In genomic region chr3:117611453-117611852, GRCm38 (mm10) we compare ENCODE assay signal across 21 mouse cellular contexts. TPM values are rescaled to one million over a fixed set of nuclear protein-coding genes. Genes with fewer than 3 reads are reported as not detected.
DNase-seq lines count a peak whose midpoint lies in the region; ATAC-seq and TF ChIP-seq lines count a peak whose summit lies in the region.
"Had no signal": no experiment of that assay in that cellular context is flagged by ENCODE, and none has a peak within 500 bp of the region (broad histone marks: within the 10 kb centered on the region; RNA-seq: fewer than 3 reads in every experiment).

No protein-coding gene starts in this region.

- TF ChIP-seq CTCF in heart, adult 2 months (IDR thresholded peaks at IDR 0.05), result no peak
- no peak for TF ChIP-seq CTCF in lung, embryonic 14.5 days (IDR thresholded peaks at IDR 0.05; ENCODE audit: low read depth)
- TF ChIP-seq CTCF in lung, adult 2 months (IDR thresholded peaks at IDR 0.05; ENCODE audit: insufficient read depth, low read length), result no peak

- H3K4me3 ChIP-seq in heart, embryonic 10.5 days, result no peak overlapping the region
- H3K4me3 ChIP-seq in heart, adult 2 months, result no peak overlapping the region
- H3K4me3 ChIP-seq in heart, embryonic 14.5 days (ENCODE audit: control insufficient read depth in 1 of 2, insufficient read depth in 1 of 2, low read depth in 1 of 2, low read length in 2 of 2), result no peak overlapping the region
- H3K4me3 ChIP-seq in lung, embryonic 14.5 days (ENCODE audit: low read depth, low read length), result no peak overlapping the region
- H3K4me3 ChIP-seq in lung, adult 2 months (replicated peaks; ENCODE audit: extremely low read depth, low read depth, low read length), result no peak overlapping the region
- H3K4me3 ChIP-seq: embryonic facial prominence, embryonic 13.5 days; forebrain, embryonic 12.5 days; kidney, embryonic 15.5 days had no signal

- TF ChIP-seq POLR2A in heart, adult 2 months (IDR thresholded peaks at IDR 0.05; ENCODE audit: insufficient read depth, low read depth, low read length), result no peak
- no peak for TF ChIP-seq POLR2A in lung, adult 2 months (IDR thresholded peaks at IDR 0.05; ENCODE audit: borderline replicate concordance, extremely low read depth, low read depth, low read length)

- TF ChIP-seq EP300 in heart, adult 2 months (IDR thresholded peaks at IDR 0.05; ENCODE audit: insufficient read depth, low read depth, low read length), result no peak

- no peaks in the 10 kb centered on the region for H3K36me3 ChIP-seq in heart, embryonic 10.5 days
- no peaks in the 10 kb centered on the region for H3K36me3 ChIP-seq in heart, adult 2 months (ENCODE audit: control insufficient read depth, insufficient read depth, low read length)
- H3K36me3 ChIP-seq in heart, embryonic 14.5 days (ENCODE audit: control insufficient read depth, insufficient read depth, low read length), result no peaks in the 10 kb centered on the region
- H3K36me3 ChIP-seq in lung, embryonic 14.5 days (ENCODE audit: insufficient read depth), result no peaks in the 10 kb centered on the region
- H3K36me3 ChIP-seq: embryonic facial prominence, embryonic 13.5 days; forebrain, embryonic 12.5 days; kidney, embryonic 15.5 days had no signal

- no peaks in the 10 kb centered on the region for H3K9me3 ChIP-seq in heart, embryonic 10.5 days
- no peaks in the 10 kb centered on the region for H3K9me3 ChIP-seq in heart, embryonic 14.5 days (ENCODE audit: control insufficient read depth, low read length)
- no peaks in the 10 kb centered on the region for H3K9me3 ChIP-seq in lung, embryonic 14.5 days (ENCODE audit: low read depth, low read length)
- H3K9me3 ChIP-seq: embryonic facial prominence, embryonic 13.5 days; forebrain, embryonic 12.5 days; kidney, embryonic 15.5 days had no signal

- H3K79me2 ChIP-seq in heart, adult 2 months (replicated peaks; ENCODE audit: control insufficient read depth, insufficient read depth, low read length), result no peaks in the 10 kb centered on the region

- WGBS in heart, embryonic 10.5 days, result 38% methylated on average over 5 of the region's 5 CpGs
- 54% methylated on average over 5 of the region's 5 CpGs for WGBS in heart, adult 2 months
- WGBS in heart, embryonic 14.5 days, result 19% methylated on average over 5 of the region's 5 CpGs
- WGBS in lung, embryonic 14.5 days, result 45% methylated on average over 5 of the region's 5 CpGs
- 66% methylated on average over 5 of the region's 5 CpGs for WGBS in lung, adult 2 months

- peak overlapping the region; percentile 12; the same call in 1 of the 2 replicates for H3K27ac ChIP-seq in heart, embryonic 10.5 days
- H3K27ac ChIP-seq in heart, adult 2 months, result no peak overlapping the region
- H3K27ac ChIP-seq in heart, embryonic 14.5 days (replicated peaks in 1 of 2; ENCODE audit: control insufficient read depth in 1 of 2, insufficient read depth in 1 of 2, low read depth in 2 of 2, low read length in 2 of 2), result peak overlapping the region; percentile 74
- no peak overlapping the region for H3K27ac ChIP-seq in lung, embryonic 14.5 days (ENCODE audit: low read depth)
- H3K27ac ChIP-seq: embryonic facial prominence, embryonic 13.5 days; forebrain, embryonic 12.5 days; hindbrain, embryonic 14.5 days; kidney, embryonic 15.5 days had no signal

- H3K9ac ChIP-seq in heart, adult 2 months (ENCODE audit: low read depth, low read length), result no peak overlapping the region
- H3K9ac ChIP-seq in heart, embryonic 14.5 days (ENCODE audit: low read length), result no peak overlapping the region
- H3K9ac ChIP-seq in lung, embryonic 14.5 days, result no peak overlapping the region
- H3K9ac ChIP-seq: embryonic facial prominence, embryonic 13.5 days; forebrain, embryonic 12.5 days; hindbrain, embryonic 14.5 days; kidney, embryonic 15.5 days had no signal

- no peaks in the 10 kb centered on the region for H3K27me3 ChIP-seq in heart, embryonic 10.5 days (ENCODE audit: insufficient read depth, poor library complexity, severe bottlenecking)
- H3K27me3 ChIP-seq in heart, adult 2 months (ENCODE audit: control insufficient read depth, insufficient read depth, low read length), result no peaks in the 10 kb centered on the region
- H3K27me3 ChIP-seq in heart, embryonic 14.5 days (ENCODE audit: control insufficient read depth, insufficient read depth, low read length), result no peaks in the 10 kb centered on the region
- no peaks in the 10 kb centered on the region for H3K27me3 ChIP-seq in lung, embryonic 14.5 days (ENCODE audit: insufficient read depth, low read length)
- H3K27me3 ChIP-seq: embryonic facial prominence, embryonic 13.5 days; forebrain, embryonic 12.5 days; kidney, embryonic 15.5 days had no signal

- peak overlapping the region; percentile 24 for H3K4me2 ChIP-seq in heart, embryonic 14.5 days (ENCODE audit: low read length)
- no peak overlapping the region for H3K4me2 ChIP-seq in lung, embryonic 14.5 days
- H3K4me2 ChIP-seq: embryonic facial prominence, embryonic 13.5 days; forebrain, embryonic 12.5 days; hindbrain, embryonic 14.5 days; kidney, embryonic 15.5 days had no signal

- peaks cover 17% of the 10 kb centered on the region; the same call in 1 of the 2 replicates for H3K4me1 ChIP-seq in heart, embryonic 10.5 days
- no peaks in the 10 kb centered on the region; the same call in 1 of the 2 replicates for H3K4me1 ChIP-seq in heart, adult 2 months (ENCODE audit: control insufficient read depth, insufficient read depth, low read length)
- peaks cover 0 to 29% of the 10 kb centered on the region in 2 experiments for H3K4me1 ChIP-seq in heart, embryonic 14.5 days (ENCODE audit: control insufficient read depth in 2 of 2, insufficient read depth in 2 of 2, low read length in 2 of 2)
- H3K4me1 ChIP-seq in lung, embryonic 14.5 days (ENCODE audit: insufficient read depth), result no peaks in the 10 kb centered on the region
- no peaks in the 10 kb centered on the region for H3K4me1 ChIP-seq in lung, adult 2 months (ENCODE audit: control insufficient read depth, insufficient read depth, low read length)
- H3K4me1 ChIP-seq: embryonic facial prominence, embryonic 13.5 days; forebrain, embryonic 12.5 days; kidney, embryonic 15.5 days had no signal

- ATAC-seq in heart, embryonic 14.5 days (ENCODE audit: insufficient number of reproducible peaks, insufficient read depth, low FRiP score, low read depth), result peak; percentile 54
- ATAC-seq in lung, embryonic 14.5 days (ENCODE audit: insufficient read depth), result no peak; the same call in 1 of the 2 replicates
- ATAC-seq: intestine, embryonic 16.5 days had no signal

- intact Hi-C loops in heart, adult 2 months (cut with DNase I), result no loop called here
- intact Hi-C loops in left cerebral cortex, postnatal 14 days (cut with DNase I), result no loop called here

- no peak for DNase-seq in heart, embryonic 10.5 days (ENCODE audit: low spot score)
- DNase-seq in heart, adult 2 months, result no peak
- no peak for DNase-seq in heart, postnatal 4 days
- peak; percentile 6 for DNase-seq in lung, embryonic 14.5 days
- DNase-seq in lung, adult 2 months, result no peak
- no peak for DNase-seq in left cerebral cortex, postnatal 14 days (ENCODE audit: low spot score in 2 of 2)
- DNase-seq: adrenal gland, adult 2 months; adrenal gland, postnatal 25 days; cerebellum, adult 18-20 months; cerebellum, adult 9-11 months; cerebellum, postnatal 36 days; gastrocnemius, postnatal 10 days; kidney, adult 2 months had no signal

RNA-seq across cellular contexts. Expression of gene Plppr5, which starts 36.8 kb away (rescaled TPM):
- polyA plus RNA-seq in heart, embryonic 10.5 days (2016; fragmentation: Nextera tagmentation; extraction: Ambion mirVana), result 5.2 and 5.3 TPM in 2 replicates
- total RNA-seq in heart, adult 2 months (2021), result under 1 TPM; 0.11 to 0.13 TPM
- polyA plus RNA-seq in heart, adult 2 months (2012; rRNA removed), result 0.20 and 0.29 TPM in 2 replicates
- polyA plus RNA-seq in heart, embryonic 14.5 days (2014; fragmentation: Nextera tagmentation; extraction: Ambion mirVana), result 4.6 and 6.0 TPM in 2 replicates
- total RNA-seq in heart, postnatal 4 days (2021), result 1 to 10 TPM; 1.0 TPM
- 1.7 and 1.9 TPM in 2 replicates for polyA plus RNA-seq in lung, embryonic 14.5 days (2014; fragmentation: Nextera tagmentation; extraction: Ambion mirVana)
- 0.04 TPM in 1 of 2 replicates, not detected in the other for polyA plus RNA-seq in lung, adult 2 months (2012; rRNA removed)
- total RNA-seq in left cerebral cortex, postnatal 14 days (2021), result 10 to 100 TPM; 51.5 to 52.9 TPM
- total RNA-seq: ES-E14; hematopoietic stem cell, adult 5-6 weeks had no signal

Comparison
In these comparisons a context has a peak if more than half of its experiments do, and no peak if none do; other contexts are left out.
1. H3K27ac ChIP-seq: peak in heart, embryonic 10.5 days (single experiment) and heart, embryonic 14.5 days (2 of 2); none in heart, adult 2 months (single experiment) and lung, embryonic 14.5 days (single experiment).